Mouse (Mus musculus) left cerebral cortex, adult 8-10 months (tissue): Measurements from ENCODE around the gene Eipr1. TPM values are rescaled to one million over a fixed set of nuclear protein-coding genes. Genes with fewer than 3 reads are reported as not detected.
A peak's percentile ranks its signal among the peaks of the same experiment; 100 is the strongest.

Source experiments
- DNase-seq, 2 experiments: peaks; one replicate each; pipeline ENCODE4 v3.0.0; 2022; ENCODE audit warnings: low spot score in 2 of 2
- total RNA-seq, 4 experiments: library from RNA; stranded (reverse); gene quantifications; 2 replicates each; pipeline ENCODE4 v1.2.4; 2022

Gene Eipr1
- total RNA-seq, 4 experiments from 2014 or later = 57.1 to 65.8 (median 61.0) TPM

DNA sequence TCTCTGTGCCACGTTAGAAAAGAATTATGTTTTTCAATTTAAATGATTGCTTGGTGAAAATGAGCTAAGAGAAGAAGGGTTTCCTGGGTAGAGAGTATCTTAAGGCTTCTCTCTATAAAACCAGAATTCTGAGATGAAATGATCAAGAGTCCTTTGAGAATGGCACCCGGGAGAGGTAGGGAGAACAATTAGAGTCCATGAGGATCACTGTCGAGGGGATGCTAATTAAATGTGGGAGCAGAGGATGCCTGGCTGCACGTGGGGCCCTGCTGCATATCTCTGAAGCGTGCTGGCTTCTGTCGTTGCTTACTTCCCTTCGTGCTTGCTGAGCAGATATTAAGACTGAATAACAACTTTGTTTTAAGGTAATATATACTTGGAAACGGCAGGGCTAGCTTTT, 23.5 kb downstream of the Eipr1 start:
- DNase-seq = no peak

DNA sequence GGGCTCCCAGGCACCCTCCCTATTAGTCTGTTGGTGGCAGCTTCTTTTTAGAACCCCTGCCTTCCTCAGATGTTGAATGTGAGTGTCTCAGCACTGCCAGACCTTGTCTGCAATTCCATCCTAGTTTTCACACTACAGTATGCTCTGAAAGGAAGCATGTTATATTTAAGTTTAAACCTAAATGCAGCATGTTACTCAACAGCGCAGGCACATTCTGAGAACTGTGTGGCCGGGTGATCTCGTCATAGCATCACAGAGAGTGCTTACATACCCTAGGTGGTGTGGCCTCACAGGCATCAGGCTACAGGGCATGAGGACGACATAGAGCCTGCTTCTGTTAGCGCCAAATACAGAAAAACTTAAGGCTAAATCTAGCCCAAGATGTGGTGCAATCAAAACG, 24.0 kb downstream of the Eipr1 start:
- DNase-seq = no peak

DNA sequence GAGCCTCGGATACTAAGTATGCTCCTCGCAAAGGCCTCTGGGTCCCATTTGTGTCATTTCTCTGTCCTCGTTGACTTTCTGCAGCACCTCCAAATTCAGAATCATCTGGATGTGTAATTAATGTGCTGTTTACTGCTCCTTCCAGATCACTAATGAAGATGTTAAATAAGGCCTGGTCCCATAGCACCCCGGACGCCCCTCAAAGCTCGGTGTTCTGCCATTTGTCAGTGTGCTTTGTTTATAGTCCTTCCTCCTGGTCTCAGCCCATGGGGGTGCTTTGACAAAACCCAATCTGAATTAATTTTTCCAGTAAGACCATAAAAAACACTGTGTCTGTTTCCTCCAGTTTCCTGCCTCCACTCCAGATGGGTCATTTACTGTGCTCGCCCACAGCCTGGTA, 28.6 kb downstream of the Eipr1 start:
- no peak for DNase-seq

DNA sequence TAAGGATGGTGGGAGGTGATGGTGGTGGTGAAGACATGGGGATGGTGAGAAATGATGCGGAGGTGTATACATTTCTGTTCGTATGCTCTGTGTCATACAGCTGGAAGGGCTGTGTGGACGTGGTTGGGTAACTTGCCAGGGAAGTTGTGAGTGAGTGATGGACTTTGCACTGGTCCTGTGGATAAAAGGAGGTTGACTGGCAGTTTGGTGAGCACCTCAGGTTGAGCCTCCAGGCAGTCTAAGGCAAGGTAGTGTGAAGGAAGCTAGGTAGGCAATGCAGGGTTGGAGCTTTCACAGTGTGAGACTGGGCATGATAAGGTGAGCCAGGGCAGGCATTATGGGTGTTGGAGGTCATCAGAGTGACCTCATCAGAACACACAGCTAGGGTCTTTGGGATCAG, 31.0 kb downstream of the Eipr1 start:
- DNase-seq = no peak

DNA sequence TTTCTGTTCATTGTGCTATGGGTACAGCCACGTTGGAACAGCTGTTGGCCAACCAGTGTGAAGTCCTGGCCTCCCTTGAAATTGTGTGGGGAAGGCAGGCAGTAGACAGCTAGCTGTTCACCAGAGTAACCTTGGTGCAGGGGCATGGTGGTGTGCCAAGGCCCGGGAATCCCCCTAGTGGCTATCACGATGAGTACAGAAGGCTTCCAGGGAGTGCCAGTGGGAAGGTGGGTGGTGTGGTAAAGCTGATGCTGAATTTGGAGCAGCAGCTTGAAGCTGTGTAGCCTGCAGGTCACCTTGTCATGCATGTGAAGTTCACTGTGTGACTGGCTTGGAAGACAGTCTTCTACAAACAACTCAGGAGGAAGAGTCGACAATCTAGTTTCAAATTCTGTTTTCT, 32.8 kb downstream of the Eipr1 start:
- DNase-seq = peak in 1 of 2 experiments; percentile 57

DNA sequence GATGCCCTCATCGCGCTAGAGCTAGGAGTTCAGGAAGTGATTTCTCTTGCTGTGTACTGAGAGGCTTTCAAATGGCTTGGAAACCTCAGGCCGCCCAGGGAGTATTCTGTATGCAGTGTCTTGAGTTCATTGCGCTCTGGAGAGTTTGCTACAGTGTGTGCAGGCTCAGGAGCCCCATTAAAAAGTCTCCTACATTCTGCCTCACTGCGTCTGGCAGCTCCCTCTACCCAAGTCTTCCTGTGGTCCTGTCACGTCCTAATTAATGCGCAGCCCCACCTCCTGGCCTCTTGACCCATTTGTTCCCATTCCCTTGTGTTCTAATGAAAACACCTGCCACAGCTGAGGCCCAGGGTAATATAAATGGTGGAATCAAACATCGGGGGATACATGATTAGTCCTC, 33.3 kb downstream of the Eipr1 start:
- DNase-seq = no peak

DNA sequence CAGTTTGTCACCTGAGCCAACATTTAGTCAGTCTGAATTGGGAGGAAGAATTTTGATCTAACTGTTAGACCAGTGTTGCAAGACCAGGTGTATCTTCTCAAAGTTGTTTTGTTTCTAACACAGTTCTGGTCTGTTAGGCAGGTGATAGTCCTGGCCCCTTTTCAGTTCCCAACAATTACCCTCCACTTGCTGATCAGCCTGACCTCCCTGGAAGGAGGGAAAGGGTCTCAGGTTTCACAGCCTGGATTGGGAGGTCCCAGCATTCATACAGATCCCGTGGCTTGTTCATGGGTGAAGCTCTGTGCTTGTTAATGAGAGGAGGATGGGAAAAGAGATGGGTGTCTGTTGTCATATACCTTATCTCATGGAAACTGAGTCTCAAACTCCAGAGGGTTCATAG, 33.7 kb downstream of the Eipr1 start:
- DNase-seq = no peak

DNA sequence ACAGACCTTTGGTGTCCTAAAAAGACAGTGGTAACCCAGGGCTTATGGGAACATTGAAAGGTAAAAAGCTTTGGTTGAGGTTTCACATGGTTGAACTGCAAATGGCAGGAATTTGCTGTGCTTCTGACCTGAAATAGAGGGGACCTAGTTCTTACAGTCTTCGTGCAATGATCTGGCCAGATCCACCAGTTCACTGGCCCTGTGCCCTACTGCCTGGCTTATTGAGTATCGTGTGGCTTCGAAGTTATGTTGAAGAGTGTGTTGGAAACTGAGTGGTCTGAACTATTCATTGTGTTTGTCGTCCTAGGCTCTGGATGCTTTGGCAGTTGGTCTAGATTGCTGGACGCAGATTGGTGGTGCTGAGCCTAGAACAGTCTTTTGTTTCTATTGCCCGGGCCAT, 34.7 kb downstream of the Eipr1 start:
- DNase-seq = no peak

DNA sequence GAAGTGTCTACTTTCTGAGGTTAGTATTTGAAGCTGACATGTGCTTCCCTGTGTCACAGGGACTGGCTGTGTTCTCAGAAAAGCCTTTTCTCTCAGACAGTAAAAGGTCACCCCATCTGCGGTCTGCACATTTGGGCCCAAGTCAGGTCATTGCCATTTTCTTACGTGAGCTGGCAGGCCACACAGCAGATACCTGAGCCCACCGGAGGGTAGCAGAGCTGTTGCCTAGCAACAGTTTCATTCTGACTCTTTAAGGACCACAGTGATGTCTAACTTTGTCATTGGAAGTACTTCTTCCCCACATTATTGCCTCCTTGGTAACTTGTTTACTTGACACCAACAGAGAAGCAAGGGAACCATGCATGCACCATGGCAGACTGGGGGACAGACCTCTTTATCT, 41.0 kb downstream of the Eipr1 start:
- DNase-seq = no peak

DNA sequence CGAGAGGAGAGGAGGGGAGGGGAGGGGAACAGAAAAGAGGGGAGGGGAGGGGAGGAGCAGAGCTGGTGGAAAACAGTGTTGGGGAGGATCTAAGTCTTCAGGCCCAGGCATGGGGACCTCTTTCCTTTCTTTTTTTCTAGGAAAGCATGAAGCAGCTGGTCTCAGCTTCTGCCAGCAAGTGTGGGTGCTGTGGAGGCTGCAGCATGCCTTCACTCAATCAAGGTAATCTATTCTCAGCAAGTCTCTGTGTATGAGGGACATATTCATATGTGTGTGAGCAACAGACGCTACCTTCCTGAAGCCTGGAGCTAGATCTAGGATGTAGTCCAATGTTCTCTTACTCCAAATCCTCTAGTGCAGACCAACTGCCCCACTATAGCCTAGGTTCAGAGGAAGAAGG, 42.1 kb downstream of the Eipr1 start:
- peak in 1 of 2 experiments; percentile 78 for DNase-seq

DNA sequence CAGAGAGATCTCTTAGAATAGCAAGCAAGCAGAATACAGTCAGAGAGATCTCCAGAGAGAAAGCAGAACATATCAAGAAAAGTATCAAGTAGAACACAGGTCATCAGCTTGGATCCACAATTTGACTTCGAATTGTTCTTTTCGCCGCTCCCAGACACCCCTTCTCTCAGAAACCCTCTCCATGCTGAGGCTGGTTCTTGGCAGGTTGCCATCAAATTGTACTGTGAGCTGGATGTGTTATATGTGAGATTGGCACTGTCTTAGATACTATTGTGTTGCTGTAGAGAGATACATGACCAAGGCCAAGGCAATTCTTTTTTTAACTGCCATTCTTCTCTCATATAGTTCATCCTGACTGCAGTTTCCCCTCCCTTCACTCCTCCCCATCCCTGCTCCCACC, 43.4 kb downstream of the Eipr1 start:
- no peak for DNase-seq

DNA sequence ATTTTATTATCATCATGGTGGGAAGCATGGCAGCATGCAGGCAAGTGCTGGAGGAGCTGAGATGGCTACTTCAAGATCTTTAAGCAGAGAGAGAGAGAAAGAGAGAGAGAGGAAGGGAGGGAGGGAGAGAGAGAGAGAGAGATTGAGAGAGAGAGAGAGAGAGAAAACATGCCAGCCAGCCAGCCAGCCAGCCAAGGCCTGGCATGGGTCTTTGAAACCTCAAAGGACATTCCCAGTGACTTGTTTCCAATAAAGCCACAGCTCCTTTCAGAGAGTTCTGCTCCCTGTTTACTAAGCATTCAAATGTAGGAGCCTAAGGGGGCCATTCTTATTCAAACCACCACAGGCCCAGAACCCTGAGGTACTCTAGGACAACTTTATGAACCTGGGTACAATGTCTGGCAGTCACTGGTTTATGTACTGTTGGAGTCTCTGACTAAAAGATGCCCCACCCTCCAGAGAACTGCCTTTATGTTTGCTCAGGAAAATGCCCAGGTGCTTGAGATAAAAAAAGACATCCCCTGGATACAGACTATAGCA, 45.3 kb downstream of the Eipr1 start:
- DNase-seq = no peak

DNA sequence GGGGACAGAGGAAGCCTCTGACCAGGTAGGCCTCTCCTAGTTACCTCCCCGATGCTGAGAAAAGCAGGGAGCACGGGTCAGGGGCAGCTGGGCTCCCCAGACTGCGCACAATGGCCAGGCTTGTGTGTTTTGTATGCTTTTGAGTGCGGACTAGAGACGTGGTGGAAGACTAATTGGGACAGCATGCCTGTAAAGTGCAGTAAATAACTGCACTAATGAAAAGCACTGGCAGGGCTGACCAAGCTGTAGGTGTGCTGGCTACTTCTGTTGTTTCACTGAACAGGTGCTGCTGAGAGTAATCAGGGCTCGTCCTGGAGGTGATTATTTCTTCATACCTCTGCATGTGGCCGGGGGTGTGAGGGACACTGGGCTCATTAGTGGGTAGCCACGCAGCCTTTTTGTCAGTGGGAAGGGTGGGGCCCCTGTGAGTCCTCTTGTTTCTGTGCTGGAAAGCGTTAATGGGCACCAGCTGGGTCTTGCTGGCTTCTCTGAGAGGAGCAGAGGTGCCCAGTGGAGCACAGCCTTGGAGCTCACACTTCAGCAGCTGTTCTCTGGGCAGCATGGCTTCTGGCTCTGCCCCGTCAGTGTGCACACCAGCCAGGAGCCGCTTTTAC, 48.3 kb downstream of the Eipr1 start:
- DNase-seq = no peak

DNA sequence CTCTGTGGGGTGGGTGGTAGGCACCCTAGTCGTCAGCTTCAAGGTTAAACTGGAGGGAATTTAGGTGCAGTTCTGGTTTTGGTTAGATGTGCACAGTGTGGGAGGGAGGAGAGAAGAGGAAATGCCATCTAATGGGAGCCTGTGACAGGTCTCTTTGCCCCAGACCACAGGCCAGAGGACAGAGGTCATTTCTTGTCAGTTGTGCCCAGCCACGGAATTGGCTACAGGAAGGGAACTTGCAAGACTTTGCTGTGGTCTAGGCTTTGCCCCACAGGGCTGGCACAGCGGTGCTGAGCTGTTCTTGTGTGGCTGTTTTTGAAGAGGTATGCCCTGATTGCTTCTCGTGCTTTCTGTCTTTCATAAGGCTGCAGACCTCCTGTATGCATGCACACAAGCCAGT, 48.8 kb downstream of the Eipr1 start:
- DNase-seq = no peak

DNA sequence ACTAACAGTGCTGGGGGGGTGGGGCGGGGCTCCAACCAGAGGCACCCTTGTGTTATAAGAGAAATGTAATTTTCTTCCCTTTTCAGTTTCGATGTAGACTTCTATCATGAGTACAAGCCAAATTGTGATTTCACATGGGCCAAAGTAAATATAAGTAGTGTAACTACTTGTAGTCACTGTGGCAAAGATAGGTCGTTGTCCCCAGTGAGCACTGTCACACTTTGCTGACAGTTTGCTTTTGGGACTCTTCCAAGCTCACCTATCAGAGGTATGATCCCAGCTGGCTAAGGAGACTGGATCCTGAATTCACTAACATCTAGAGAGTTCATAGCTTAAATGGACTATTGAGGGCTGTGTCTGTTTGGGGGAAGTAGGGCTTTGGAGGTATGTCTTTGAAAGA, 49.3 kb downstream of the Eipr1 start:
- no peak for DNase-seq

DNA sequence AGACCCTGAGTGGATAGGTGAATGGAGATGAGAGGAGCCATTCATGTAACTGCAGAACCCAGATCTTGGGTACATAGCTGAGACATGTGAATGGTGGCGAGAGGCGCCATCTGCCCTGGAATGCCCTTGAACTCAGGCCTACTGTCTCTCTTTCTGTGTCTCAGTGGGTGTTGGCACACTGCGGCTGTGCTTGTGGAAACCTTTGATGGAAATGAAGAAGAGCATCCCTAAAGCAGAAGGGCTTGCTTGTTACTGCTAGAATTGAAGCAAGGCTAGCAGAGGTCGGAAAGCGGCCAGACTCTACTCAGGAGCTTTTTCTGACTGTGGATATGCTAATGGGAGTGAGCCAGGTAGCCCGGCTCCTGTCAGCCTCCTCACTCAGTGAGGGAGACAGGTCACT, 50.1 kb downstream of the Eipr1 start:
- no peak for DNase-seq

DNA sequence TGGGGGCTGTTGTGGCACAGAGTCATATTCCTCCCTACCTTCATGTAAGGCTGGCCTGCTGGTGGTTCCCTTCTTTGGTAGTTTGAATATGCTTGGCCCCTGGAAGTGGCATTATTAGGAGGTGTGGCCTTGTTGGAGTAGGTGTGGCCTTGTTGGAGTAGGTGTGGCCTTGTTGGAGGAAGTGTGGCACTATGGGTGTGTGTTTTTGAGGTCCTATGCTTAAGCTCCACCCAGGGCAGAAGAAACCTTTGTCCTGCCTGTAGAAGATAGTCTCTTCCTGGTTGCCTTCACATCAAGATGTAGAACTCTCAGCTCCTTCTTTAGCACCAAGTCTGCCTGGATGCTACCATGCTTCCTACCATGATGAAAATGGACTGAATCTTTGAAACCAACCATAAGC, 51.4 kb downstream of the Eipr1 start:
- DNase-seq = no peak

DNA sequence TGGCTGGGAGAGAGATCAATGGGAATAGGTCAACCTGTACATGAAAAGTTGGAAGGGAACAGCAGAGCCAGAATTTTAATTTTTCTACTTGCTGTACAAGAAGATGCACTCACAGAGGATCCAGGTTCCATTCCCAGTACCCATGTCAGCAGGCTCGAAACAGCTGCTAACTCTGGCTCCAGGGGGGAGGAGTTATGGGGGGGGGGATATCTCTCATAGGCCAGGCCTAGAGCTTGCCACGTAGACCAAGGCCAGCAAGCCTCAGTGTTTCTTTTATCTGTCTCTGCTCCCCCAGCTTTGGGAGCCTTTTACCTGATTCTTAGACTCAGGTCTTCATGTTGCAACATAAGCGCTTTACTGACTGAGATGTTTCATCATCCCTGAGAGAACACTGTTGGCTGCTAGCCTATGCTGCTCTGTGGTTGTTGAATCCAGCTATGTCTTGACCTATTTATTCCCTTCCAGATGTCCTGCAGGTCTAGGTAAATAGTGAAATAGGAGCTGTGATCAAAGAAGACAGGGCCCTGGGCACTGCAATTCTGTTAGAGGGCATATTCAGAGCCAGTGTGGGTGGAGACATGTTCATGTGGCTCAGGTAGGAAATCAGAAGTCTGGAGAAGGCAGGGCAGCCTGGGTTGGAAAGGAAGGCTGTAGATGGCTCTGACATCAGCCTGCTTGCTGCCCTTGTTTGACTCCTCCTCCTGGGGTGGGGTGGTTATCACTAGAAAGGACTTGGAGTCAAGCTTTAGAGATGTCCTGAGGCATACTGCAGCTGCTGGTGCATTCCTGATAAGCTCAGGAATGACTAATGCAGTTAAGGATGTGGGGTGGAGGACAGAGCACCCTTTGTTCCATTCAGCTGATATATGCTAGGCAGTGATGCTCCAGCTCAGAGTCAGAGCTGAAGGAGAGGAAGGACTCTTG, 53.2 kb downstream of the Eipr1 start:
- no peak for DNase-seq

DNA sequence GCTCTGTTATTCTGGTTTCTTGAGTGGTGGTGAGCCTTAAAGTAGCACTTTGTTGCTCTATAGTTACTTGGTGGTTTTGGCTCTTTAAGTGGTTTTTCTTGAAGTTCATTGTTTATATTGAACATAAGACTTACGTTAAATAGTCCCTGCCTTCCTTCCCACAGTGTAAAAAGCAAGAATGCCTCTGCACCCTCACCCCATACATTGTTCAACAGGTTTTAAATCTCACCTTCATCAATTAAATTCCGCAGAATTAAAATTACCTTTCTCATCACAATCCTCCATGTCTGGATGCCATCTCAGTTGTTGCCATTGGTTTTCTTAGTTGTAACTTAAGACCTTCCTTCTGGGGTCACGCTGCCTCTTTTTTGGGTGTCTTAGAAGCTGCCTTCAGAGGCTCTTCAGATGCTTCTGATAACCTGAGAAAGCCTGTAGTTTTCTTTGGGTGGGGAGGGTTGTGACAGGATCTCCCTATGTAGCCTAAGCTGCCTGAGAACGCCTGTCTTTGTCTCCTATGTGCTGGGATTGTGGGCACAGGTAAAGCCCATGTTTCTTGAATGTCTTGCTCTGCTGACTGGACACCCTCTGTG, 57.3 kb downstream of the Eipr1 start:
- DNase-seq = no peak

DNA sequence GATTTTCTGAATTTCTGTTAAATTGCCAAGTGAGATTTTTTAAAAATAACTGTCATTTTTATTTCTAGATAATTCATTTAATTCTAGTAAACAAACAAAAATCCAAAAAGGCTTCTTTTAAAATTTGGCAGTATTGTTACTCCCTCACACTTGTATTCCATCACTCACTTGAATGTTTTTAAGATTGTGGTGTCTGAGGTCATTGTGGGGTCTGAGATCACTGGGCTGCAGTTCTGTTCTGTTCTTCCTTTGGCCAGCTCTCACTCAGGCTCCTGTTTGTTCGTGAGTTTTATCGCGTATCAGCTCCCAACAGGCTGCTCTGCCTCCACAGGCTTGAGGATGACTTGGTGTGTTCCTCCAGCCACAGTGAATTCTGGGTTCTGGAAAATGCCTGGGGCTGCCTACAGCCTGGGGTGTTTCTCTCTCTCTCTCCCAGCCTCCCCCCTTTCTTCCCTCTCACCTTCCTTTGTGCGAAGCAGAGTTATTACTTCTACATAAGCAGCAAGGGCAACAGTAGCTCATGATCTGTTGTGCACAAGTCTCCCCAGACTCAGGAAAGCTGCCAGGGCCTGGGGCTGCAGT, 58.2 kb downstream of the Eipr1 start:
- DNase-seq = no peak

DNA sequence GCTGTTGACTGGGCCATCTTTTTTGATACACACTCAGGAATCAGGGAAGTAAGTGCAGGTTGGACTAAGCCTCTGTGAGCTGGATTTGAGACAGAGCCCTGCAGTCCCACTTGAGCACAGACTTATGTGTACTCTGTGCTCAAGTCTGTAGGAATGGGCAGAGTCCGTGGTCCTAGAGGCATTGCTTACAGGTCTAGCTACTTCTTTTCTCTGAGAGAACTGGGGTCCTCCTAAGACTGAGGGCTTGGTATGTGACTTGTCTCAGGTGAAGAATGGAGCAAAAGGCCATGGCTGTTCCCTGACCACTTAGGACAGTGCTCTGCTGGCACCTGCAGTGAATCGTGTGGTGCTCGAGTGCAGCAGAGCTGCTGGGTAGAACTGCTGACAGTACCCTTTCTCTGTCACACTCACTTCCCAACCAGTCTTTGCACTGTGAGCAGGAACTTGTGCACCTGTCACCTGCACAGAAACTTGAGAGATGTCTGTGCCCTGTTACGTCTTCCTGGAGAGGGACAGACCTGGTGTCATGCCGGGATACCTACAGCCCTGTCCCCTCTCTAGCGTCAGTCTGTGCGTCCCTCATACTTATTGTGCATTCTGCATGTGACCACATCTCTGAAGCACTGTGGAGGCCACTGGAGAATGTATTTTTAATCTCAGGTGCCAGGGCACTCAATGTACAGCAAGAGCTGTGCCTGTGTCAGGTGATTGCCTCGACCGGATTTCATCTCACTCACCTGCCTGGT, 65.3 kb downstream of the Eipr1 start:
- DNase-seq = no peak
